Mouse (Mus musculus) kidney, adult 18-20 months (tissue): ENCODE measurements around the gene Pla2g3.

Source experiments
- DNase-seq: peaks from one replicate; pipeline ENCODE4 v3.0.0; 2021

Pla2g3 gene

DNA sequence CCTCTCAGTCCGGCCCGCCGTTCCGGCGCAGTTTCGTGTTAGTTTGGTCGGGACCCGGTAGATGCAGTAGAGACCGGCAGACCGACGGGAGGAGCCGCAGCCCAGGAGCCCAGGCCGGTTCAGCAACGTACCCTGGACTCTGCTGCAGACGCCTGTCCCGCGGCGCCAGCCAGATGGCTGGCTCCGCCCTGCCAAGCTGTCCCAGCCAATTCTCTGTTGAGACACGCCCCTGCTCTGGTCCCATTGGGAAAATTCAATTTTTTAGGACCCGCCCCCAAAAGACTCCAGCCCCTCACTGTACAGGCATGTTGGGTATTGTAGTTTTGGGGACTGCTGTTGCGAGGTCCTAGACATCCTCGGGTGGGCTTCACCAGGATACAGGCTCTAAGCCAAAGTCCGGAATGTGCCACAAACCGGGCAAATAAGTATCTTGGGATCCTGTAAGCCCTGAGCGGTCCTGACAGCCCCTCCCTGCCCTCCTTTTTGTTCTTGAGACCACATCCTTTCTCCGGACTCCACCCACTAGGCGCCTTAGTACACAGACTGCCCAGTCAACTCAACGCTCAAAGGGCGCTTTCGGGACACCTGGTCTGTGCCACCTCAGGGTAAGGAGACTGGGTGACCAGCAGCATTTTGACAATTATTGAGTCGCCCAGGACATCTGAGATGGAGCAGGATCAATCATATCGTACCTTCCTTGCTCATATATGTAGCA lies 51.2 kb downstream of the Pla2g3 start:
- peak; percentile 96 for DNase-seq

DNA sequence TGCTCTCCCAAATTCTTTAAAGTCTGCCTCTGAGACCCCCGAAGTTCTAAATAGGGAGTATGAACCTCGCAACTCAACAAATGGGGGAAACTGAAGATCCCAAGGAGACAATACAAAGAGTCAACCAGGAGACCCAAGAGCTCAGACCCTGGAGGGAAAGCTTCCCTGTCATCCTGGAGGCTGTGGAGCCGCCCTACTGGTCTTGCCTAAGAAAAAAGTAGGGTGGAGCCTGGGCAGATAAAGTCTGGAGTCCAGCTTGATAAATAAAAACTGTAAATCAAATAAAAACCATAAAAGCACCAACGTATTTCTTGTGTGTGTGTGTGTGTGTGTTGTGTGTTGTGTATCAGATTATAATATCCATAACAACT lies 51.7 kb downstream of the Pla2g3 start:
- no peak for DNase-seq

DNA sequence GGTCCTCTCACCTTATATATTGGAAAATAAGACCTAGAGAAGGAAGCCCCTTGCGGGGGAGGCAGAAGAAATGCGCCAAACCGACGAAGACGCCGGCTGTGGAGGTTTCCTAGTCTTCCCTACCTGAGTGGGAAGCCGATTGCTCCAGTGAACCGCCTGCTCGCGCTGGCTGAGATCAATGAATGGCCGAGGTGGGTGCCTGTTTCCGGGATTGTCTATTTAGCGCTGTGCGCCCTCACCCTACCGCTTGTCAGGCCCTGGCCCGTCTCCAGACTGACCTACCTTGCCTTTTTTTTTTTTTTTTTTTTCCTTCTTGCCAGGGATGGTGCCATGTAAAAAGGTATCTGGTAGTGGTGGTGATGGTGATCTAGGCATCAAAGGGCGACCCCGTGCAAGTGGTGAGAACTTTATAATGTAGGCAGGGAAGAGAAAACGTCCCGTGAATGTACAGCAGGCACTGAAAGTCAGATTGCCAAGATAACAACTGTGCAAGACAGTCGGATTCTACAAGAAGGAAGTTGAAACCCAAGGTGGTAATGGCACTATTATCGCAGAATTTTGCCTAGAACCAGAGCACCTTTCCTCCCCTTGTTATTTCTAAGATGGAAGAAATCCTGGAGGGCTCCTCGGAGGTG lies 52.5 kb downstream of the Pla2g3 start, which contains the start of gene Smtn:
Gene Smtn (minus strand): TSS at position 162 of the 635 bp plus-strand sequence.
- no peak for DNase-seq

DNA sequence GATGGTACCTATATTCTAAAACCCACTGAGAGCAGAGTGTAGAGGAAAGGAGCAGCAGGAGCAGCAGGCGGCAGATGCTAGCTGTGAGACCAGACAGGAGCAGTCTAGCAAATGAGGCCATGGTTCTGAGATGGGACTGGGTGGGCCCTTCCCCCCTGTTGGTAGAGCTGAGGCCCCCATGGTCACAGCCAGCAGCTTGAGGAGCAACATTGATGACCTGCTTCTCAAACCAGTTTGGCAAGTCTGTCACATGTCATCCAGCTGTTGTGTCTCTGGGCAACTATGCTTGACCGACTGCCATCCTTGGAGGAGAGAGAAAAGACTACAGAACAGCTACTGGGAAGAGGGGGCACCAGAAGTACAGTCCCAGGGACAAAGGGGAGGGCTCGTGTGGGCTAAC lies 53.8 kb downstream of the Pla2g3 start:
- no peak for DNase-seq

DNA sequence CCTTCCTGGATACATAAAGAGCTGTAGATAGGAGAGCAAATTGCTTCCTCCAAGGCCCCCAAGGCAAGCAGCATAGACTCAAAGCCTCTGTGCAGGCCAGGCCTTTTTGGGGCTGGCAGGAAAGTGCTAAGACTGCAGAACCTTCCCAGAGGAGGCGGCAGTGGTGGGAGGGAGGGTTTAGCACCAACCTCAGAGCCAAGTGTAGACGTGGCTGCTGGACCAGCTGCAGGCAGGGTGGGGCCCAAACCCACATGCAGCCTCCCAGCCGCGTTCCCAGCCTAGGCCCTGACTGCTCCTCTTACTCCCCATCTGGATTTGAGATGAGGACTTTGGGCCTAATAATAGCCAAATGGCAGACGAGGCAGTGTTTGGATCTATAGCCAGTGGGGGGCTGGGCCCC lies 54.9 kb downstream of the Pla2g3 start:
- no peak for DNase-seq

DNA sequence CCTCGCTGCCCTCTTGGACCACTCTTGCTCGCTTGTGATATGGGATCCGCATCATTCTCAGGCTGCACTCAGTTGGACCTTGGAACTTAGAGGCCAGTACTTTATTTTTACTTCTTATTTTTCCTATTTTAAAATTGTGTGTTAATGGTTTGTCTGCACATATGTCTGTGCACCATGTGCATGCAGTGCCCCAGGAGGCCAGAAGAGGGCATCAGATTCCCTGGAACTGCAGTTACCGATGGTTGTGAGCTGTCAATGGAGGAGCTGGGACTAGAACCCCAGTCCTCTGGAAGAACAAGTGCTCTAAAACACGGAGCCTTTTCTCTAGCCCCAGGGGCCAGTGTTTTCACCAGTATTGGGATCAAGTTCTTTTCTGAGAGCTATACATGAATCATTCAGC lies 56.3 kb downstream of the Pla2g3 start:
- no peak for DNase-seq

DNA sequence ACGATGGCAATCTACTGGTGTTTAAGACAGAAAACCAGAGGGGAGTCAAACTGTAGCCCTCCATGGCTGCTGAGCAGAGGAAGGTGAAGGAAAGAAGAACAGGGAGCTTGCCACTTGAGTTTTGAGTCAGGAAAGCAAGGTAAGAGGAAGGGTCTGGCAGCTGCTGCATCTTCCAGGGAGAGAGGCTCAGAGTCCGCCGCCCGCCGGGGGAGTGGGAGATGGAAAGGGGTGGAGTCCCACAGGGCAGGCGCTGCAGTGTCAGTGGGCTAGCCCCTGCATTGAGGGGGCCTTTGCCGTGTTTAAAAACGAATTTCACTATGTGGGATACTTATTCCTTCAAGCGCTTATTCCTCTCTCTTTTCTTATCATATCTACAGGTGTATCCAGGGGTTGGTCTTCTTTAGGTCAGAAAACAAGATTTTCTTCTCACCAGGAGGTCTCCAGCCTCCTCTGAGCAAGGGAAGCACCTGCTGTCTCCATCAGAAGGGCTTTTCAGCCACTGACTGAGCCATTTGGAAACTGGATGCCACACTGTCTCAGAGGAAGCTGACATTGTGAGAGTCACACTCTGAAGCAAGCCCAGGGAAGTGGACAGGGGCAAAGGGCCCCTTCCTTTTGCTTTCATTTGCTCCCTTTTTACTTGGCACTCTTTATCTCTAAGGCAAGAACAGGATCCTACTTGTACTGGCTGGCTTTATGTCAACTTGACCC lies 57.6 kb downstream of the Pla2g3 start:
- DNase-seq, result no peak

DNA sequence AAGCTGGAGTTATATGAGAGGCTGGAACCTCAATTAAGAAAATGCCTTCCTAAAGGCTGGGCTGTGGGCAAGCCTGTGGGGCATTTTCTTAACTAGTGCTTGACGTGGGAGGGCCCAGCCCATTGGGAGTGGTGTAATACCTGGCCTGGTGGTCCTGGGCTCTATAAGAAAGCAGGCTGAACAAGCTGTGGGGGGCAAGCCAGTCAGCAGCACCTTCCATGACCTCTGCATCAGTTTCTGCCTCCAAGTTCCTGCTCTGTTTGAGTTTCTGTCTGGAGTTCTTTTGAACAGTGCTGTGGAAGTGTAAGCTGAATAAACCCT lies 58.1 kb downstream of the Pla2g3 start:
- DNase-seq, result no peak

DNA sequence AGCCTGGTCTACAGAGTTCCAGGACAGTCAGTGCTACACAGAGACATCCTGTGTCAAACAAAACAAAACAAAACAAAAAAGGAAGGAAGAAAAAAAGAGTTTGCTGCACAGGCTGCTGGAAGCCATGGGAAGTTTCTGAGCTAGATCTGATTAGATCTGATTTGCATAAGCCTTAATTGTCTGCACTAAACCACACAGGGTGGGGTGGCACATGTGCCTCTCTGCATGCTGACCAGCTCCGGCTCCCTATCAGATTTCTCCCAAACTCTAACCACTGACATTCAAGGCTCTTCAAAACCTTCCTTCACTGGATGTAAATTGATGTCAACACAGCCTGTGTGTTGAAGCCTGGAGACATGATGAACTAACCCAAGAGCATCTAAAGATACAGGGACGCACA lies 59.0 kb downstream of the Pla2g3 start:
- DNase-seq, result no peak

DNA sequence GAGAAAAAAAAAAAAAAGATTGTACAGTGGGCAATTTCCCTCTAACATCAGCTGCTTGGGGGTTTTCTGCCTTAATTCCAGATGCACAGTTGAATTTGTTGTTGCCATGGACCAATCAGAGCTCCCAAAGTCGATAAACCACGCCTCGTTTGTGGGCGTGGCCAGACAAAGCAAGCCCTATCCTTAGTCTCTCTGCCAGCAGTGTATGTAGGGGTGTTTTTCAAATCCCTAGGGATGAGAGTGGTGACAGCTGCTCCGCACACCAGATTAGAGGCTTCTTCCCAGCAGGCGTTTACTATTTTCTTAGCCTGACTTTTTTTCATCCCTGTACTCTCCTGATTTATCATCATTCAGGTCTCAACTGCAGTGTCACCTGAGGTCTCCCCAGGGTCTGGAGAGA lies 59.9 kb downstream of the Pla2g3 start:
- no peak for DNase-seq

DNA sequence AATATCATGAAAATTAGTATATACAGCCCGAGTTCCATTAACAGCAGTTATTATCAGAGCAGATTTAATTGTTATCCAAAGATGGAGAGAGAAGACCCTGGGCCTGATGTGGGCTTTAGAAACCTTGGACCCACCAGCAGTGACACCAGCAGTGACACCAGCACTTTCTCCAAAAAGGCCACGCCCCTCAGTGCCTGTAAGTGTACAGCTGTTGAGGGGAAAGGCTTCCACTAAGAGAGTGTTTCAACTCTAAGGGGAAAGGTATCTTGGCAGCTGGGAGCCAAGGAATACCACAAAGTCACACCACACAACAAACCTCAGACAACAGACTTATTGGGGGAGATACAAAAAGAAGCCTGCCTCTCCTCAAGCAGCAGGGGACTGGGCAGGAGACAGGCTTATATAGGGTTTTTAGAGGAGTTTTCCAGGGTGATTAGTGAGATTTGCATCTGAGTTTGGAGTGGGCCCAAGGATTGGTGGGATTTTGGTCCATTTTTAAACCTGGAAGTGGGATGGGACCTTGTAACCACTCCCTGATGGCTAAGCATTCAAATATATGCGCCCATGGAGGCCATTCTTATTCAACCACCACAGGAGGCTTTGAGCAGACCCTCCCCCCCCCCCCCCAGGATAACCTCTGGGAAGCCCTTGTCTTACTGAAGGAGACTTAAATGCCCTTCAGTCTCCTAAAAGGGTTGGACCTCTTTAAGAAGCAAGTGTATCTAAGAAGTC lies 60.6 kb downstream of the Pla2g3 start:
- no peak for DNase-seq
